Mouse (Mus musculus) midbrain, embryonic 16.5 days (tissue): ENCODE data around the gene Tulp3. TPM values are rescaled to one million over a fixed set of nuclear protein-coding genes. Genes with fewer than 3 reads are reported as not detected.
"Not testable (repeated sequence)": the region's sequence is repeated elsewhere in the genome, so short reads cannot be mapped to it uniquely, and the experiment has no call there.

Source experiments
- ATAC-seq: fragments of 200-750 bp; cut with Nextera tagmentation; 2 replicates; pipeline ENCODE4 v1.8.0; 2017; ENCODE audit warnings: moderate TSS enrichment
- H3K27ac ChIP-seq: fragments of 300-500 bp; sonication (generic); 2 replicates; pipeline ENCODE4 v1.5.1; 2014; ENCODE audit warnings: mild to moderate bottlenecking, low read length, mixed read lengths
- H3K27me3 ChIP-seq: fragments of 300-500 bp; sonication (generic); 2 replicates; pipeline ENCODE4 v1.6.1; 2014; ENCODE audit warnings: low read depth, low read length, mixed read lengths; ENCODE audit not compliant: control insufficient read depth, insufficient read depth
- H3K36me3 ChIP-seq: fragments of 300-500 bp; sonication (generic); 2 replicates; pipeline ENCODE4 v1.6.1; 2014; ENCODE audit warnings: mild to moderate bottlenecking, low read length, moderate library complexity, mixed read lengths; ENCODE audit not compliant: control insufficient read depth, insufficient read depth
- H3K4me1 ChIP-seq: fragments of 300-500 bp; sonication (generic); 2 replicates; pipeline ENCODE4 v1.6.1; 2014; ENCODE audit warnings: mild to moderate bottlenecking, low read length, mixed read lengths; ENCODE audit not compliant: control insufficient read depth, insufficient read depth
- H3K4me2 ChIP-seq: fragments of 300-500 bp; sonication (generic); 2 replicates; pipeline ENCODE4 v1.6.1; 2014; ENCODE audit warnings: mild to moderate bottlenecking, low read length, mixed read lengths
- H3K4me3 ChIP-seq: fragments of 300-500 bp; sonication (generic); 2 replicates; pipeline ENCODE4 v1.5.1; 2014; ENCODE audit warnings: low read depth, mild to moderate bottlenecking, low read length, moderate library complexity, mixed read lengths
- H3K9ac ChIP-seq: fragments of 300-500 bp; sonication (generic); 2 replicates; pipeline ENCODE4 v1.6.1; 2014; ENCODE audit warnings: low read depth, low read length, mixed read lengths
- H3K9me3 ChIP-seq: fragments of 300-500 bp; sonication (generic); replicated peaks from 2 replicates; pipeline ENCODE4 v1.6.1; 2014; ENCODE audit warnings: mild to moderate bottlenecking, low read length, mixed read lengths; ENCODE audit not compliant: control insufficient read depth, poor library complexity, severe bottlenecking
- WGBS: fragments of 180-500 bp; shearing (Covaris S2); extraction: QIAGEN DNeasy Blood & Tissue Kit; methylation state at CpG from one replicate; pipeline ENCODE4 v1.1.7; 2014; 5-methylcytosine and 5-hydroxymethylcytosine counted together
- polyA plus RNA-seq: library from polyadenylated mRNA; unstranded; fragments of >200 nt; fragmentation: Nextera tagmentation; extraction: Ambion mirVana; gene quantifications from 2 replicates; pipeline ENCODE4 v1.2.1, GENCODE M21; 2015

Tulp3 gene
- polyA plus RNA-seq, 1 experiment from 2014 or later: 16.6 TPM

GRCm38 (mm10) chr6:128304801-128305200 is 50.9 kb downstream of the Tulp3 start:
- 82% methylated on average over 4 of the region's 4 CpGs for WGBS
- no peaks in the 10 kb centered on the region for H3K36me3 ChIP-seq
- H3K4me1 ChIP-seq: peaks cover 4% of the 10 kb centered on the region; the same call in 1 of the 2 replicates
- H3K4me3 ChIP-seq: no peak overlapping the region
- no peak overlapping the region for H3K27ac ChIP-seq
- no peak for ATAC-seq
- H3K9me3 ChIP-seq: no peaks in the 10 kb centered on the region
- no peak overlapping the region for H3K4me2 ChIP-seq
- peaks cover 10% of the 10 kb centered on the region for H3K27me3 ChIP-seq
- H3K9ac ChIP-seq: no peak overlapping the region

GRCm38 (mm10) chr6:128302640-128303039 is 53.0 kb downstream of the Tulp3 start:
- 78% methylated on average over 3 of the region's 3 CpGs for WGBS
- H3K9ac ChIP-seq, H3K4me2 ChIP-seq, H3K27ac ChIP-seq, ATAC-seq, H3K9me3 ChIP-seq, H3K4me3 ChIP-seq, H3K36me3 ChIP-seq: not testable (repeated sequence)
- peaks cover 10% of the 10 kb centered on the region; the same call in 1 of the 2 replicates for H3K4me1 ChIP-seq
- peaks cover 29% of the 10 kb centered on the region for H3K27me3 ChIP-seq

- Histone ChIP-seq H3K9me3 (no peaks in the 10 kb centered on the region), H3K36me3 (no peaks in the 10 kb centered on the region), H3K9ac (no peak overlapping the region), H3K4me3 (no peak overlapping the region), H3K27ac (no peak overlapping the region), H3K27me3 (peaks cover 31% of the 10 kb centered on the region), H3K4me2 (no peak overlapping the region), H3K4me1 (peaks cover 10% of the 10 kb centered on the region; the same call in 1 of the 2 replicates)
- 83% methylated on average over 3 of the region's 3 CpGs for WGBS
- no peak for ATAC-seq
Measured at GRCm38 (mm10) chr6:128301891-128302290, 53.8 kb downstream of the Tulp3 start.

- H3K4me3 ChIP-seq: no peak overlapping the region
- H3K4me1 ChIP-seq: peaks cover 10% of the 10 kb centered on the region; the same call in 1 of the 2 replicates
- no peaks in the 10 kb centered on the region for H3K36me3 ChIP-seq
- H3K27me3 ChIP-seq: peaks cover 31% of the 10 kb centered on the region
- H3K4me2 ChIP-seq: peak overlapping the region; percentile 99; the same call in 1 of the 2 replicates
- ATAC-seq: no peak
- WGBS: 43% methylated on average over 11 of the region's 11 CpGs
- no peaks in the 10 kb centered on the region for H3K9me3 ChIP-seq
- H3K9ac ChIP-seq: no peak overlapping the region
- H3K27ac ChIP-seq: no peak overlapping the region
Measured at GRCm38 (mm10) chr6:128301458-128301857, 54.2 kb downstream of the Tulp3 start.

DNA sequence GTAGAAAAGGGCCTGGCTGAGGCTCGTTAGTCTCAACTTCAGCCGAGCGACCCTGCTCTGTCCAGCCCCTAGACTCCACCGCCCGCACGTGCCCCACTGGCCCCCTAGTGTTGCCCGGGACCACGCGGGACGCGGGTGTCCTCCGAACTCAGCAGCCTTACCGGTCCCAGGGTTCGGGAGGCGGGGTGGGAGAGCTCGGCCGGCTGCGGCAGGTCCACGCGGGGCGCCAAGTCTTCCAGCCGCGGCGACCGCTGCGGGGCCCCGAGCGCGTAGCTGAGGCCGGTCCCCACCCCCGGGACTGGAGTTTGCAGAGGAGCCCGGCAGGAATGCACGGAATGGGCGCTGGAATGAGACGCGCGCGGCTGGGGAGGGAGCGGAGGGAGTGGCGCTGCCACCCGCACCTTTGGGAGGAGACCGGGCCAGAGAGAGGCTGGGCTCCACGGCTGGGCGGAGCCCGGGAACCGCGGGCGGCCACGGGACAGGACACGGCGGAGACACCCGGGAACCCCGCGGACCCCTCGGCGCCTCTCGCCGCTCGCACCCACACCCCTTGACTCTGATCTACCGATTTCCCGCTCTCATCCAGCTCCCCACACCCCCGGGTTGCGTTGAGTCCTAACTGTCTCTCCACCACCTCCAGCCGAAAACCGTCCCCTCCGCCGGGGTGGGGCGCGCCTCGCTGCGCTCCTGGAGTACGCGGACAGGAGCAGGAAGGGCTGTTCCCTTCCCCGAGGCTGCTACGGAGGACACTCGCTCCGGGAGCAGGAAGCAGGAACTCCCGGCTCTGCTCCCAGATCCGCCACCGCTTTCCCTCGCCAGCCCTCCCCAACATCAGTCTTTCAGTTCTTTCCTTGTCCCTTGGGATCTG is 55.3 kb downstream of the Tulp3 start, which contains the start of gene Tead4:
Gene Tead4 (minus strand): TSS at position 690 of the 868 bp plus-strand sequence.
- Histone ChIP-seq H3K36me3 (no peaks in the 10 kb centered on the region), H3K27me3 (peaks cover 31% of the 10 kb centered on the region), H3K4me2 (peak within 1 kb of the TSS; percentile 99), H3K9me3 (no peaks in the 10 kb centered on the region), H3K4me1 (peaks cover 10% of the 10 kb centered on the region; the same call in 1 of the 2 replicates), H3K9ac (peak within 1 kb of the TSS; percentile 58), H3K27ac (no peak within 1 kb of the TSS), H3K4me3 (peak within 1 kb of the TSS; percentile 73)
- WGBS: under 1% methylated on average over 81 of the region's 81 CpGs
- peak; percentile 72 for ATAC-seq

- whole genome bisulfite sequencing: under 1% methylated on average over 25 of the region's 25 CpGs
- Histone ChIP-seq H3K27ac (no peak overlapping the region), H3K4me3 (peak overlapping the region; percentile 73), H3K27me3 (peaks cover 31% of the 10 kb centered on the region), H3K9ac (peak overlapping the region; percentile 58), H3K9me3 (no peaks in the 10 kb centered on the region), H3K4me1 (peaks cover 10% of the 10 kb centered on the region; the same call in 1 of the 2 replicates), H3K4me2 (peak overlapping the region; percentile 99), H3K36me3 (no peaks in the 10 kb centered on the region)
- peak; percentile 15; the same call in 1 of the 2 replicates for ATAC-seq
Measured at GRCm38 (mm10) chr6:128299292-128300133, 56.1 kb downstream of the Tulp3 start.

- no peak overlapping the region for H3K9ac ChIP-seq
- no peak for ATAC-seq
- no peak overlapping the region for H3K4me3 ChIP-seq
- no peak overlapping the region for H3K4me2 ChIP-seq
- H3K9me3 ChIP-seq: no peaks in the 10 kb centered on the region
- H3K4me1 ChIP-seq: peaks cover 10% of the 10 kb centered on the region; the same call in 1 of the 2 replicates
- peaks cover 31% of the 10 kb centered on the region for H3K27me3 ChIP-seq
- no peaks in the 10 kb centered on the region for H3K36me3 ChIP-seq
- WGBS: 53% methylated on average over 7 of the region's 7 CpGs
- H3K27ac ChIP-seq: no peak overlapping the region
Measured at GRCm38 (mm10) chr6:128298246-128298645, 57.4 kb downstream of the Tulp3 start.

DNA sequence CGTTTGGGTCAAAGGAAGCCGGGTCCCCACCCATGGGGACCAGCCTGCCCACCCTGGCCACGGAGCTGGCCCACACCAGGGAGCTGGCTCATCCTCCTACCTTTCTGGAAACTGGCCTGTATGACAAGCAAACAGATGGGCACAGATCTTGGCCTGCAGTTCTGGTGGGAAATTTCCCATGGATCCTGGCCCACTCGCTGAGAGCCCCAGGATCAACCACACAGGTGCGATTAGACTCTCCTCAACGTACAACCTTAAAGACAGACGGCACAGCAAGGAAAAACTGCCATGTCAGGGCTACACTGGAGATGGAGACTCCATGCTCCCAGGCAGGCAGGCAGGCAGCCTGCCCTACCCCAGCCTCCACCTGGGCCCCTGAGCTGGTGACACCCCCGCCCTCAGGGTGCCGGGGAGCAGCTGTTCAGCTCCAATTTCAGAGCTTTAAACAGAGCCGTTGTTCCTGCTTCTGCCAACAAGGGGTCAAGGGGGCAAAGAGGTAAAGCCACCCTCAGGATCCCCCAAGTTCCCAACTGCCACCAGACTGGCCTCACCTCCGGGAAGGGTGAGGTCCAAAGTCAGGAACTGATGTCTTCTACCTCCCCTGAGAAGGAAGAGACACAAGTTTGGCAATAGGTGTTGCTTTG is 58.8 kb downstream of the Tulp3 start:
- 43% methylated on average over 11 of the region's 11 CpGs for WGBS
- no peaks in the 10 kb centered on the region for H3K36me3 ChIP-seq
- H3K4me3 ChIP-seq: no peak overlapping the region
- no peak overlapping the region for H3K9ac ChIP-seq
- ATAC-seq: no peak
- H3K4me2 ChIP-seq: no peak overlapping the region
- H3K4me1 ChIP-seq: peaks cover 10% of the 10 kb centered on the region; the same call in 1 of the 2 replicates
- H3K9me3 ChIP-seq: no peaks in the 10 kb centered on the region
- no peak overlapping the region for H3K27ac ChIP-seq
- H3K27me3 ChIP-seq: peaks cover 26% of the 10 kb centered on the region
